Mouse (Mus musculus): ENCODE measurements around the gene Col26a1.

DNA sequence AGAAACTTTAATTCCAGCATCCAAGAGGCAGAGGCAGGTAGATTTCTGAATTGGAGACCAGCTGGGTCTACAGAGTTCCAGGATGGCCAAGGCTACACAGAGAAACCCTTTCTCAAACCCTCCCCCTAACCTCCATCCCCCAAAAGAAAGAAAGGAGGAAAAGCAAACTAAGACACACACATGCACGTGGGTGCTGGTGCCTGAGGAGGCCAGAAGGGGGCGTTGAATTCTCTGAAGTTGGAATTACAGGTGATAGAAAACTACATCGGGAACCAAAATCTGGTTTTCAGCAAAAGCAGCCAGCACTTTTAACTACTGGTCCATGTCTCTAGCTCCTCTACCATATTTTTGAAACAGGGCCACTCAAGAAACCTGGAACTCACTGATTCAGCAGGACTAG lies 21.6 kb upstream of the Col26a1 start:
- TF ChIP-seq GATA1 (IDR thresholded peaks at IDR 0.05; ENCODE audit: low read length) = no peak
- no peak for TF ChIP-seq TAL1 (IDR thresholded peaks at IDR 0.05; ENCODE audit: low read length)
